Mouse (Mus musculus): Measurements from ENCODE around the gene Cops8. TPM values are rescaled to one million over a fixed set of nuclear protein-coding genes. Genes with fewer than 3 reads are reported as not detected.

The Cops8 gene
- polyA plus RNA-seq (2014; fragmentation: Nextera tagmentation; extraction: Ambion mirVana): 147 and 165 TPM in 2 replicates

DNA sequence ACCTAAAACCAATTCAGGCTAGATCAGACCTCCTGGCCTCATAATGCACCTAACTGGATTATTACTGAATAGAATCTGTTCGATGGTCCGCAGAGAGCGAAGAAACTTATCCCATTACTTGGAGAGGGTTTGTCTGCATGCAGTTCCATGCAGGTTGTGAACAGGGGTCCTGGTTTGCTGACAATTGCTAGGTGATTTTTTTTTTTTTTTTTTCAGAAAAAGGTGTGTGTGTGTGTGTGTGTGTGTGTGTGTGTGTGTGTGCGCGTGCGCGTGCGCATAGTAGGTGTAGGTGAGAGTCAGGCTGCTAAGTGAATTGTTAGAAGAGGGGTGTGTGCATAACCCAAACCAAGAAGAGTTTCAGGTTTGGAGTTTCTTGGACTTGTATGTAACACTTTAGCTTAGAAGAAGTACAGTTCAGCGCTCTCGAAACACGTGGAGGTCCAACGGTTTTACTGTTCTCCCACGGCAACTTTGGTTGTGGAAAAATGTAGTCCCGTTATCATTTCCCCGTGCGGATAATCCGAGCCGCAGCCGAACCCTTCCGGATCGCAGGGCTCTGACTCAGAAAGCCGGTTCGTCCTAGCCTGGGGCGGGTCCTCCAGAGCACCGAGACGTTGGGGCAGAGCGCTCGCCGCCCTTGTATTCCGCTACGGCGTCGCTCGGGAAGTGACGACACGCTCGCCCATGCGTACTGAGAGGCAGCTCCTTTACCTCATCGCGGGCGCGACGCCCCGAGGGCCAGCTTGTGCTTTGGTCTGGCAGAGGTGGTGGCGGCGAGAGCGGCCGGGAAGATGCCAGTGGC is at the start of gene Cops8:
TSS of gene Cops8 (plus strand) at position 223 of the 802 bp plus-strand sequence.
- Histone ChIP-seq H3K9ac (replicated peaks; ENCODE audit: low read depth, low read length) (peak within 1 kb of the TSS; percentile 90), H3K27me3 (ENCODE audit: control insufficient read depth, insufficient read depth, low read length) (no peaks in the 10 kb centered on the region), H3K4me3 (ENCODE audit: low read depth, low read length) (peak within 1 kb of the TSS; percentile 94), H3K4me1 (ENCODE audit: control insufficient read depth, insufficient read depth, low read length) (no peaks in the 10 kb centered on the region), H3K9me3 (ENCODE audit: control insufficient read depth, low read depth, low read length) (no peaks in the 10 kb centered on the region), H3K4me2 (replicated peaks; ENCODE audit: low read depth, low read length) (peak within 1 kb of the TSS; percentile 49), H3K27ac (ENCODE audit: low read length) (peak within 1 kb of the TSS; percentile 72; the same call in 1 of the 2 replicates), H3K36me3 (ENCODE audit: control insufficient read depth, insufficient read depth, low read length) (peaks cover 18% of the 10 kb centered on the region)
- WGBS: 4% methylated on average over 48 of the region's 48 CpGs
- ATAC-seq (ENCODE audit: insufficient number of reproducible peaks, insufficient read depth, low FRiP score, low read depth): peak; percentile 99

DNA sequence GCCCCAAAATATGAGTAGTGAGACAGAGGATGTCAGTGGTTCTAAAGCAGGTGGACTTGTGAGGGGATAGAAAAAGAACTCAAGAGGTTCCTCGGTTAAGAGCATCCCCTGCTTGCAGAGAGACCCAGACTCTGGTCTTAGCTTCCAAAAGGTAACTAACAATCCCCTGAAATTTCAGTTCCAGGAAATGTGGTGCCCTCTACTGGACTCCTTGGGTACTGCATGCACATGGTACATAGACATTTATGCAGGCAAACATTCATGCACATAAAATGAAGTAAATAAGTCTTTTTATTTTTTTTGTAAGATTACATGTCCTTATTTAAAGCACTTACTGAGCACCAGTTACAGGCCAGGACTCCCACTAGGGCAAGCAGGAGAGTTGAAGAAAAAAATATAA is 45.6 kb upstream of the Cops8 start:
- H3K27ac ChIP-seq (ENCODE audit: low read length): no peak overlapping the region
- no peak overlapping the region for H3K4me3 ChIP-seq (ENCODE audit: low read depth, low read length)
- no peaks in the 10 kb centered on the region for H3K27me3 ChIP-seq (ENCODE audit: control insufficient read depth, insufficient read depth, low read length)
- no peak overlapping the region for H3K4me2 ChIP-seq (replicated peaks; ENCODE audit: low read depth, low read length)
- 89% methylated on average over 1 of the region's 1 CpGs for WGBS
- no peaks in the 10 kb centered on the region for H3K36me3 ChIP-seq (ENCODE audit: control insufficient read depth, insufficient read depth, low read length)
- no peak for ATAC-seq (ENCODE audit: insufficient number of reproducible peaks, insufficient read depth, low FRiP score, low read depth)
- H3K9ac ChIP-seq (replicated peaks; ENCODE audit: low read depth, low read length): no peak overlapping the region
- H3K9me3 ChIP-seq (ENCODE audit: control insufficient read depth, low read depth, low read length): no peaks in the 10 kb centered on the region
- no peaks in the 10 kb centered on the region for H3K4me1 ChIP-seq (ENCODE audit: control insufficient read depth, insufficient read depth, low read length)

DNA sequence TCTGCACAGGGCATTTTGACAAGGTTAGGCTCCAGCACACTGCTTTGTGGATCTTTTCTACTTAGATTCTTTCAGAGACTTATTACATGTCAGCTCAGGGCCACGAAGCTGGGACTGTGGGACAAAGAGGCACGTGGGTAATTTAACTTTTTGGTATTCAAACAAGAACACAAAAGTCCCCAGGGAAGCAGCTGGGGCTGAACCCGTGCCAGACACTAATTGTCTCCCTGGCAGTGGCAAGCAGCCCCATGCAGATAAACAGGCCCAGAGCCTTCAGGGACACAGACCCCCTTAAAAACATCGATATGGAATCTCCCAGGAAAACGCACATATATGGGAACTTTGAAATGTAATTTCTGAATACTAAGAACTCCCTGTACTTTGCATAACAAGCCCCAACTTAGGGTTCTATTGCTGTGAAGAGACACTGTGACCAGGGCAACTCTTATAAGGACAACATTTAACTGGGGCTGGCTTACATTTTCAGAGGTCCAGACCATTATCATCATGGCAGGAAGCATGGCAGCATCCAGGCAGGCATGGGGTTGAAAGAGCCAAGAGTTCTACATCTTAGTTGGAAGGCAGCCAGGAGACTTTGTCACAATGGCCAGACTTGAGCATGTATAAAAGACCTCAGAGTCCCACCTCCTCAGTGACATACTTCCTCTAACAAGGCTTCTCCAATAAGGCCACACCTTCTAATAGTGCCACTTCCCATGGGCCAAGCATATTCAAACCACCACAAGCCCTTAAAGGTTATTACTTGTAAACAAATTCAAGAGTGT is 41.6 kb upstream of the Cops8 start:
- no peak overlapping the region for H3K27ac ChIP-seq (ENCODE audit: low read length)
- no peak overlapping the region for H3K4me2 ChIP-seq (replicated peaks; ENCODE audit: low read depth, low read length)
- no peak for ATAC-seq (ENCODE audit: insufficient number of reproducible peaks, insufficient read depth, low FRiP score, low read depth)
- no peaks in the 10 kb centered on the region for H3K9me3 ChIP-seq (ENCODE audit: control insufficient read depth, low read depth, low read length)
- no peak overlapping the region for H3K9ac ChIP-seq (replicated peaks; ENCODE audit: low read depth, low read length)
- no peak overlapping the region for H3K4me3 ChIP-seq (ENCODE audit: low read depth, low read length)
- no peaks in the 10 kb centered on the region for H3K4me1 ChIP-seq (ENCODE audit: control insufficient read depth, insufficient read depth, low read length)
- WGBS: 60% methylated on average over 5 of the region's 5 CpGs
- no peaks in the 10 kb centered on the region for H3K36me3 ChIP-seq (ENCODE audit: control insufficient read depth, insufficient read depth, low read length)
- H3K27me3 ChIP-seq (ENCODE audit: control insufficient read depth, insufficient read depth, low read length): no peaks in the 10 kb centered on the region

DNA sequence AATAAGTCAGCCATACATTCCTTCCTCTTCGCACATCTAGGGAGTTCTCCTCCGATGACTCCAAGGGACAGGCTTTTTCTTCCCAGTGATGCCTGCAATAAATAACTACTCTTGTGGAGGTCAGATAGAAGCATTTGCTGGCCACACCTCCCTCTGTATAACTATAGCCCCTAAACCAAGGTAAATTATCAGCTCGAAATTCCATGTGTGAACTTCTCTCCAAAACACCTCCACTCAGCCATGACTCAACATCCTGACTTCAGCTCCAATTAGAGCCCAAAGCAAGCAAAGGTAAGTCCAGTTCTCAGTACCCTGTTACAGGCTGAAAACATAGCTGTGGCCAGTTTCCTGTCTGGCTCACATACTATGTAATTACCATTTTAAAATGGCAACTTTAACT is 38.8 kb upstream of the Cops8 start:
- WGBS: 85% methylated on average over 3 of the region's 3 CpGs
- Histone ChIP-seq H3K4me2 (replicated peaks; ENCODE audit: low read depth, low read length) (no peak overlapping the region), H3K27me3 (ENCODE audit: control insufficient read depth, insufficient read depth, low read length) (no peaks in the 10 kb centered on the region), H3K4me3 (ENCODE audit: low read depth, low read length) (no peak overlapping the region), H3K36me3 (ENCODE audit: control insufficient read depth, insufficient read depth, low read length) (no peaks in the 10 kb centered on the region), H3K9me3 (ENCODE audit: control insufficient read depth, low read depth, low read length) (no peaks in the 10 kb centered on the region), H3K27ac (ENCODE audit: low read length) (no peak overlapping the region), H3K9ac (replicated peaks; ENCODE audit: low read depth, low read length) (no peak overlapping the region), H3K4me1 (ENCODE audit: control insufficient read depth, insufficient read depth, low read length) (peaks cover 11% of the 10 kb centered on the region; the same call in 1 of the 2 replicates)
- ATAC-seq (ENCODE audit: insufficient number of reproducible peaks, insufficient read depth, low FRiP score, low read depth): no peak

DNA sequence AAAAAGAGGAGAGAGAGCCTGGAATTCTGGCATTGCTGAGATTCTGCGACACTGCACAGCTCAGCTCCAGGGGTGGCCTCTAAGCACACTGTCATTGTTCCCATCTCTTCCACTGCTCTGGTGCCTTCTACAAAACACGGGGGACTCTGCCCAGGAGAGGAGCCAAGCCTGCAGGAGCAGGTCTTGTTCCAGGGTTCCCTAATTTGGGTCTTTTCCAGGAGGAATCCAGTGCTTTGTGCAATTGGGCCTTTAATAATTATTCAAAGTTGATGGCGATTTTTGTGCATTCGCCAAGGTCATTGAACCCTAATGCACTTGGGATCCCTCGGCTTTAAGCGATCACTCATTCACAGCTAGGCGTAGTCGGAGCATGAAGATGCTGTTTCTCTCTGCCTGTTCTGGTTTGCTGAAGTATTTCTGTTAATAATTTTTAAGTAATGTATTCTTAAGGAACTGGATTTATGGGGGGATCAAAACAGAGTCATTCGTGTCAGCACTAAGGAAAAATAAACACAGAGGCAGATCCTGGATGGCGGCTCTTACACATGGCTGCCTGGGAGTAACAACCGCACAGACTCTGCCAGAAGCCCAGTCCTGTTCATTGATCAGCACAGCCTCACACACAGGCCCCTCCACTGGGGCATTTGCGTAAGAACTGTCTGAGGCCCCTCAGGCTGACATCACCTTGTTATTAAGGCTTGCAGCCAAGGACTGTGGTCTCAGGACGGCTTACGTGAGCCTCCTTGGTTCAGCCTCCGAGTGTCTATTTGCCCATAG is 35.9 kb upstream of the Cops8 start:
- H3K4me2 ChIP-seq (replicated peaks; ENCODE audit: low read depth, low read length): no peak overlapping the region
- WGBS: 48% methylated on average over 15 of the region's 15 CpGs
- H3K36me3 ChIP-seq (ENCODE audit: control insufficient read depth, insufficient read depth, low read length): no peaks in the 10 kb centered on the region
- H3K4me1 ChIP-seq (ENCODE audit: control insufficient read depth, insufficient read depth, low read length): peaks cover 11% of the 10 kb centered on the region; the same call in 1 of the 2 replicates
- H3K9me3 ChIP-seq (ENCODE audit: control insufficient read depth, low read depth, low read length): no peaks in the 10 kb centered on the region; the same call in 1 of the 2 replicates
- no peak overlapping the region for H3K9ac ChIP-seq (replicated peaks; ENCODE audit: low read depth, low read length)
- no peak for ATAC-seq (ENCODE audit: insufficient number of reproducible peaks, insufficient read depth, low FRiP score, low read depth)
- no peak overlapping the region for H3K4me3 ChIP-seq (ENCODE audit: low read depth, low read length)
- no peak overlapping the region for H3K27ac ChIP-seq (ENCODE audit: low read length)
- H3K27me3 ChIP-seq (ENCODE audit: control insufficient read depth, insufficient read depth, low read length): no peaks in the 10 kb centered on the region

DNA sequence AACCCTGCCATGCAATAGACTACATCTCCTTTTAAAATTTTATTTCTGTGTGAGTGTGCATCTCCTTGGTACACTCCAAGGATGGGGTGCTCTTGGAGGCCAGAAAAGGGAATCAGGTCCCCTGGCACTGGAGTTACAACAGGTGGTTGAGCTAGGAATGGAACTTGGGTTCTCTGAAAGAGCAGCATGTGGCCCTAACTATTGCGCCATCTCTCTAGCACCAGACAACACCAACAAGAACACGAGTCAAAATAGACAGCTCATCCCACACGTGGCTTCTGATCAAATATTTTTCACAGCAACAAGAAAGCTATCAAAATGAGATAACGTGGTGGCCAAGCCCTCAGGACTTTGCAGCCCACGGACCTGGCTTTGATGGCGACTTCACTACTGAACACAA is 28.9 kb upstream of the Cops8 start:
- 82% methylated on average over 6 of the region's 6 CpGs for WGBS
- H3K27me3 ChIP-seq (ENCODE audit: control insufficient read depth, insufficient read depth, low read length): no peaks in the 10 kb centered on the region
- H3K4me2 ChIP-seq (replicated peaks; ENCODE audit: low read depth, low read length): no peak overlapping the region
- no peak overlapping the region for H3K4me3 ChIP-seq (ENCODE audit: low read depth, low read length)
- H3K9me3 ChIP-seq (ENCODE audit: control insufficient read depth, low read depth, low read length): no peaks in the 10 kb centered on the region; the same call in 1 of the 2 replicates
- no peaks in the 10 kb centered on the region for H3K4me1 ChIP-seq (ENCODE audit: control insufficient read depth, insufficient read depth, low read length)
- H3K9ac ChIP-seq (replicated peaks; ENCODE audit: low read depth, low read length): no peak overlapping the region
- H3K36me3 ChIP-seq (ENCODE audit: control insufficient read depth, insufficient read depth, low read length): no peaks in the 10 kb centered on the region
- ATAC-seq (ENCODE audit: insufficient number of reproducible peaks, insufficient read depth, low FRiP score, low read depth): no peak
- H3K27ac ChIP-seq (ENCODE audit: low read length): no peak overlapping the region

DNA sequence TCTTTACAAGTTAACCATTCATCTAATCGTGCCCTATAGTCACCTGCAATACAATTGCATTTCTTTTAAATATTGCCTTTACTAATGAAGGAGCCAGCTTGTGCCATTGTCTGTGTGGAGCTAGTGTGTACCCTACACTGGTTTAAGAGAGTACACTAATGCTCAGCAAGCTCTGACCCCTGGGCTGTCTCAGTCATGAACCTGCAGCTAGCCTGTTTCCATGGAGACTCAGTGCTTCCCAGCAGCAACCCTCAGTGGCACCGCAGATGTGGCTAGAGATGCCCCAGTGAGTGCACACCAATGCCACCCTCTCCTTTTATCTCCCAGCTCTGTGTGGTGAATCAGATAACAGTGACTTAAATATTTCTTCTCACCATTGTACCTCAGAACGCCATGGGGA is 27.9 kb upstream of the Cops8 start:
- Histone ChIP-seq H3K36me3 (ENCODE audit: control insufficient read depth, insufficient read depth, low read length) (no peaks in the 10 kb centered on the region), H3K9me3 (ENCODE audit: control insufficient read depth, low read depth, low read length) (no peaks in the 10 kb centered on the region; the same call in 1 of the 2 replicates), H3K4me3 (ENCODE audit: low read depth, low read length) (no peak overlapping the region), H3K27ac (ENCODE audit: low read length) (no peak overlapping the region), H3K9ac (replicated peaks; ENCODE audit: low read depth, low read length) (no peak overlapping the region), H3K4me2 (replicated peaks; ENCODE audit: low read depth, low read length) (no peak overlapping the region), H3K4me1 (ENCODE audit: control insufficient read depth, insufficient read depth, low read length) (no peaks in the 10 kb centered on the region), H3K27me3 (ENCODE audit: control insufficient read depth, insufficient read depth, low read length) (no peaks in the 10 kb centered on the region)
- 51% methylated on average over 3 of the region's 3 CpGs for WGBS
- no peak for ATAC-seq (ENCODE audit: insufficient number of reproducible peaks, insufficient read depth, low FRiP score, low read depth)

DNA sequence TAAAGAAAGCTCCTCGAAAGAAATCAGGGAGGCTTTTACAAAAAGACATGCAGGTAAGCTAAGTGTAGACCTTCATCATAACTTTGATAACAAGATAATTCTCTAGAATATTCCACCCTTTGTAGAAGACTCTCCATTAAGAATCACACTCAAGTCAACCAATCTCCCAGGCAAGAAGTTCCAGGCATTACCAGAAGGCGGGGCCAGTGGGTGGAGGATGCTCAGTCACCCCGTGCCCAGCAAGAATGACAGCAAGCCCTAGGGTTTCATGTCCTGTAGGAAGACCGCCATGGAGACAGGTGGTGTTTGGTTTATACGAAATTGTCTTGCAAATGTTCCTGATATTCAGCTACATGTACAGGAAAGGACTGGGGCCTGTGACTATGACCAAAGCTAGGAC is 25.4 kb upstream of the Cops8 start:
- Histone ChIP-seq H3K4me2 (replicated peaks; ENCODE audit: low read depth, low read length) (no peak overlapping the region), H3K4me1 (ENCODE audit: control insufficient read depth, insufficient read depth, low read length) (no peaks in the 10 kb centered on the region), H3K9me3 (ENCODE audit: control insufficient read depth, low read depth, low read length) (no peaks in the 10 kb centered on the region), H3K27ac (ENCODE audit: low read length) (no peak overlapping the region), H3K36me3 (ENCODE audit: control insufficient read depth, insufficient read depth, low read length) (no peaks in the 10 kb centered on the region), H3K9ac (replicated peaks; ENCODE audit: low read depth, low read length) (no peak overlapping the region), H3K4me3 (ENCODE audit: low read depth, low read length) (no peak overlapping the region), H3K27me3 (ENCODE audit: control insufficient read depth, insufficient read depth, low read length) (no peaks in the 10 kb centered on the region)
- ATAC-seq (ENCODE audit: insufficient number of reproducible peaks, insufficient read depth, low FRiP score, low read depth): no peak
- WGBS: 70% methylated on average over 5 of the region's 5 CpGs
